In genomic region chr13:24375320-24376203, GRCm38 (mm10) we compare ENCODE assay signal across 10 mouse cellular contexts. TPM values are rescaled to one million over a fixed set of nuclear protein-coding genes. Genes with fewer than 3 reads are reported as not detected.
DNase-seq lines count a peak whose midpoint lies in the region; ATAC-seq and TF ChIP-seq lines count a peak whose summit lies in the region.
"Had no signal": no experiment of that assay in that cellular context is flagged by ENCODE, and none has a peak within 500 bp of the region (broad histone marks: within the 10 kb centered on the region; RNA-seq: fewer than 3 reads in every experiment).

No protein-coding gene starts in this region.

- no peak overlapping the region for H3K4me3 ChIP-seq in liver, adult 2 months (ENCODE audit: insufficient read depth, low read depth, low read length)
- H3K4me3 ChIP-seq in liver, embryonic 12.5 days, result no peak overlapping the region
- no peak overlapping the region for H3K4me3 ChIP-seq in bone marrow, adult 2 months (replicated peaks; ENCODE audit: control insufficient read depth, low read depth, low read length)
- H3K4me3 ChIP-seq in thymus, adult 2 months (ENCODE audit: control insufficient read depth, insufficient read depth, low read length), result no peak overlapping the region
- H3K4me3 ChIP-seq: stomach, embryonic 15.5 days had no signal

- H3K36me3 ChIP-seq in liver, adult 2 months (ENCODE audit: control insufficient read depth, insufficient read depth, low read length), result peaks cover 8% of the 10 kb centered on the region; the same call in 1 of the 2 replicates
- no peaks in the 10 kb centered on the region for H3K36me3 ChIP-seq in liver, embryonic 12.5 days
- no peaks in the 10 kb centered on the region for H3K36me3 ChIP-seq in thymus, adult 2 months (ENCODE audit: control insufficient read depth, insufficient read depth, low read length)
- H3K36me3 ChIP-seq: stomach, embryonic 15.5 days had no signal

- no peak overlapping the region for H3K4me2 ChIP-seq in liver, embryonic 12.5 days
- H3K4me2 ChIP-seq: stomach, embryonic 15.5 days had no signal

- peak; percentile 74 for DNase-seq in liver, adult 2 months (ENCODE audit: extremely low read depth, low read depth, low spot score)
- peak; percentile 65 for DNase-seq in thymus, adult 2 months
- DNase-seq in cerebellum, postnatal 25 days, result no peak
- DNase-seq in spleen, postnatal 10 days (ENCODE audit: low spot score in 2 of 2), result no peak
- DNase-seq: kidney, postnatal 4 days had no signal

- ATAC-seq in liver, embryonic 12.5 days, result no peak
- ATAC-seq in hematopoietic stem cell, adult 5-6 weeks (replicated peaks in 1 of 2; ENCODE audit: insufficient read depth in 1 of 2, low FRiP score in 2 of 2, low TSS enrichment in 1 of 2, low read depth in 1 of 2, poor library complexity in 2 of 2, severe bottlenecking in 2 of 2), result peak; percentile 61 to 67
- no peak for ATAC-seq in monocyte, adult 5-6 weeks (replicated peaks; ENCODE audit: insufficient number of reproducible peaks, low FRiP score, low TSS enrichment, poor library complexity, severe bottlenecking)

- WGBS in liver, adult 2 months, result 49% methylated on average over 7 of the region's 7 CpGs
- WGBS in liver, embryonic 12.5 days (ENCODE audit: insufficient replicate concordance), result 27% methylated on average over 7 of the region's 7 CpGs
- 13% methylated on average over 7 of the region's 7 CpGs for WGBS in bone marrow, adult 2 months
- WGBS in thymus, adult 2 months, result 28% methylated on average over 7 of the region's 7 CpGs

- H3K9ac ChIP-seq in liver, adult 2 months (ENCODE audit: low read depth, low read length), result peak overlapping the region; percentile 17; the same call in 1 of the 2 replicates
- H3K9ac ChIP-seq in liver, embryonic 12.5 days, result no peak overlapping the region
- H3K9ac ChIP-seq: stomach, embryonic 15.5 days had no signal

- peaks cover 18% of the 10 kb centered on the region; the same call in 1 of the 2 replicates for H3K79me2 ChIP-seq in liver, adult 2 months (ENCODE audit: control insufficient read depth, insufficient read depth, low read length)

- H3K4me1 ChIP-seq in liver, adult 2 months (ENCODE audit: control insufficient read depth, insufficient read depth, low read length), result peaks cover 31% of the 10 kb centered on the region
- H3K4me1 ChIP-seq in liver, embryonic 12.5 days, result peaks cover 19% of the 10 kb centered on the region; the same call in 1 of the 2 replicates
- H3K4me1 ChIP-seq in bone marrow, adult 2 months (ENCODE audit: control insufficient read depth, insufficient read depth, low read length), result peaks cover 1% of the 10 kb centered on the region; the same call in 1 of the 2 replicates
- peaks cover 37% of the 10 kb centered on the region for H3K4me1 ChIP-seq in thymus, adult 2 months (replicated peaks; ENCODE audit: control insufficient read depth, insufficient read depth, low read length)
- H3K4me1 ChIP-seq: stomach, embryonic 15.5 days had no signal

- peak overlapping the region; percentile 88 for H3K27ac ChIP-seq in liver, adult 2 months (replicated peaks; ENCODE audit: insufficient read depth, low read depth, low read length)
- no peak overlapping the region for H3K27ac ChIP-seq in liver, embryonic 12.5 days
- peak overlapping the region; percentile 7; the same call in 1 of the 2 replicates for H3K27ac ChIP-seq in bone marrow, adult 2 months (ENCODE audit: control insufficient read depth, insufficient read depth, low read depth, low read length, poor library complexity)
- peak overlapping the region; percentile 99 for H3K27ac ChIP-seq in thymus, adult 2 months (ENCODE audit: control insufficient read depth, insufficient read depth, low read length)
- H3K27ac ChIP-seq: stomach, embryonic 15.5 days had no signal

- H3K27me3 ChIP-seq in liver, adult 2 months (ENCODE audit: control insufficient read depth, insufficient read depth, low read length), result no peaks in the 10 kb centered on the region
- H3K27me3 ChIP-seq in liver, embryonic 12.5 days (replicated peaks), result peaks cover 6% of the 10 kb centered on the region; the same call in 1 of the 2 replicates
- H3K27me3 ChIP-seq in thymus, adult 2 months (ENCODE audit: control insufficient read depth, insufficient read depth, low read length), result no peaks in the 10 kb centered on the region
- H3K27me3 ChIP-seq: stomach, embryonic 15.5 days had no signal

- TF ChIP-seq POLR2A in liver, adult 2 months (IDR thresholded peaks at IDR 0.05; ENCODE audit: extremely low read depth, insufficient read depth, low read length), result no peak
- TF ChIP-seq POLR2A in bone marrow, adult 2 months (IDR thresholded peaks at IDR 0.05; ENCODE audit: borderline replicate concordance, control insufficient read depth, low read depth, low read length), result no peak
- TF ChIP-seq POLR2A in thymus, adult 2 months (IDR thresholded peaks at IDR 0.05; ENCODE audit: control insufficient read depth, extremely low read depth, insufficient read depth, low read length, poor library complexity), result no peak

- no peaks in the 10 kb centered on the region for H3K9me3 ChIP-seq in liver, embryonic 12.5 days (replicated peaks)
- H3K9me3 ChIP-seq: stomach, embryonic 15.5 days had no signal

- no peak for TF ChIP-seq CTCF in liver, adult 2 months (IDR thresholded peaks at IDR 0.05; ENCODE audit: low read depth, low read length)
- TF ChIP-seq CTCF in bone marrow, adult 2 months (IDR thresholded peaks at IDR 0.05; ENCODE audit: control insufficient read depth, insufficient read depth, low read length), result no peak
- TF ChIP-seq CTCF in thymus, adult 2 months (IDR thresholded peaks at IDR 0.05; ENCODE audit: borderline replicate concordance, control insufficient read depth, extremely low read depth, insufficient read depth, low read length, poor library complexity), result no peak

RNA-seq across cellular contexts. Expression of gene Cmah, which starts 48.4 kb away (rescaled TPM):
- 35.2 and 49.3 TPM in 2 replicates for total RNA-seq in liver, adult 2 months (2014; rRNA removed)
- polyA plus RNA-seq in liver, adult 2 months (2012; rRNA removed), result 11.8 and 12.6 TPM in 2 replicates
- 1.9 and 2.2 TPM in 2 replicates for polyA plus RNA-seq in liver, embryonic 12.5 days (2016; fragmentation: Nextera tagmentation; extraction: Ambion mirVana)
- polyA plus RNA-seq in bone marrow, adult 2 months (2011; ENCODE audit: insufficient read depth, insufficient read length, low replicate concordance, missing spikeins), result 7.3 and 11.1 TPM in 2 replicates
- total RNA-seq in hematopoietic stem cell, adult 5-6 weeks (2017), result 6.2 and 11.1 TPM in 2 replicates
- 14.7 and 15.0 TPM in 2 replicates for polyA plus RNA-seq in thymus, adult 2 months (2012; rRNA removed)
- total RNA-seq in monocyte, adult 5-6 weeks (2017), result 25.3 to 56.5 TPM (median 45.1 TPM) in 3 replicates

Comparison
In these comparisons a context has a peak if more than half of its experiments do, and no peak if none do; other contexts are left out.
1. DNase-seq: peak in liver, adult 2 months (single experiment) and thymus, adult 2 months (single experiment); none in cerebellum, postnatal 25 days (0 of 2) and spleen, postnatal 10 days (0 of 2).
2. ATAC-seq: peak in hematopoietic stem cell, adult 5-6 weeks (2 of 2); none in liver, embryonic 12.5 days (single experiment) and monocyte, adult 5-6 weeks (single experiment).